Mouse (Mus musculus) lung, postnatal 0 days (tissue): ENCODE results near the gene Zfpm1.

ENCODE experiments used
- CTCF ChIP-seq: IDR thresholded peaks from 2 replicates; pipeline ENCODE4 v1.5.1; 2016; ENCODE audit warnings: antibody characterized with exemption, mild to moderate bottlenecking
- EP300 ChIP-seq: IDR thresholded peaks from 2 replicates; pipeline ENCODE4 v1.6.1; 2016; ENCODE audit warnings: antibody characterized with exemption, mild to moderate bottlenecking, control low read depth

DNA sequence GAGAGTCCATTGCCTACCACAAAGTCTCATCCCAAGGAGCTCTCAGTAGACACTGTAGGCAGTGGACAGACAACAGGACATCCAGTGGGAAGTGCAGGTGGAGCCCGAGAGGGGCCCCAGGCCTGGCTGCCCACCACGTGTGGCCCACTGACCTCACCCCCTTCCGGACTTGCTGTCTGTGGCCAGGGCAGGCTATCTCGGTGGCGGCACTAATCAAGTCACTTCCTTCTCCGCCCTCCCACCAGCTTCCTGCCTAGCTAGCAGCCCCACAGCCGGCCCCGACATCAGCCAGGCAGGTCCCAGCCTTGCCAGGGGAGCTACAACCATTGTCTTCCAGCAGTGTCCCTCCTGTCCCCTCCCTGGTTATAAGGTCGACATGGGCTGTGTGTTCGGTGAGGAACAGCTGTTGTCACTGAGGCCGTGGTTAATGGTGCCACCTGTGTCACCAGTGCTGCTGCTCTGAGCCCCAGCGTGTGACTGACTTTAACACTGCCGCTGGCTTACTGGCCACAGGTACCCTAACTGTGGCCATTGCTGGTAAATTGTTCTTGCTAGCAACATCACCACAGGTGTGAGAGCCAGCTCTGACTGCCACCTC is 33.1 kb downstream of the Zfpm1 start:
- TF ChIP-seq CTCF (no peak), EP300 (0 out of 2 replicates have a peak, but pooled peaks have one; percentile 21)
